Mouse (Mus musculus): ENCODE results near the gene Rnft2. TPM values are rescaled to one million over a fixed set of nuclear protein-coding genes. Genes with fewer than 3 reads are reported as not detected.

The Rnft2 gene
- total RNA-seq, 2 experiments from 2014 or later = 0.90 to 1.6 TPM

- no peak for DNase-seq (ENCODE audit: low spot score)
Measured at GRCm38 (mm10) chr5:118142471-118142870, 102.4 kb downstream of the Rnft2 start.

Other genes with a start within 250 kb of the Rnft2 start
- gene Tesc, start 217.4 kb downstream of the Rnft2 start, total RNA-seq (2021) = under 1 TPM; 0.37 to 0.81 TPM
- gene Fbxw8, start 89.7 kb downstream of the Rnft2 start, total RNA-seq (2021) = 10 to 100 TPM; 20.5 to 21.1 TPM
- gene Hrk, start 80.5 kb downstream of the Rnft2 start, total RNA-seq (2021) = under 1 TPM; 0.12 to 0.21 TPM
- gene 2410131K14Rik, start 111 bp upstream of the Rnft2 start, total RNA-seq (2021) = 1 to 10 TPM; 3.6 to 4.7 TPM

All from gastrocnemius, adult 18-20 months (tissue).